Mouse (Mus musculus) left cerebral cortex, postnatal 36 days (tissue): ENCODE data around the gene Gm5039. TPM values are rescaled to one million over a fixed set of nuclear protein-coding genes. Genes with fewer than 3 reads are reported as not detected.
"Not testable (repeated sequence)": the region's sequence is repeated elsewhere in the genome, so short reads cannot be mapped to it uniquely, and the experiment has no call there.

Experiments used
- DNase-seq, 2 experiments: peaks; one replicate each; pipeline ENCODE4 v3.0.0; 2021 to 2022; ENCODE audit warnings: low spot score in 2 of 2, mixed read lengths in 1 of 2
- intact Hi-C: fragments of 180-260 bp; cut with DNase I; formaldehyde crosslinking; loops from one replicate; pipeline ENCODE4 v1.15.1; 2025
- total RNA-seq, 2 experiments: library from RNA; stranded (reverse); gene quantifications; 2 replicates each; pipeline ENCODE4 v1.2.3; 2021

Gm5039 gene
- total RNA-seq, result not detected

GRCm38 (mm10) chr12:88323926-88324325, at the start of gene Gm5039:
Gene Gm5039 (minus strand): TSS chr12:88324026.
- intact Hi-C loops, result not testable (repeated sequence)

GRCm38 (mm10) chr12:88372018-88372417, 48.2 kb upstream of the Gm5039 start:
- intact Hi-C loops, result no loop called here
- no peak for DNase-seq

More at GRCm38 (mm10) chr12:88323926-88324325, at the start of gene Gm5039:
- DNase-seq, result not testable (repeated sequence)

- intact Hi-C loops, DNase-seq: not testable (repeated sequence)
Observed at GRCm38 (mm10) chr12:88370321-88370720, 46.5 kb upstream of the Gm5039 start.

GRCm38 (mm10) chr12:88369690-88370089, 45.9 kb upstream of the Gm5039 start:
- DNase-seq, intact Hi-C loops: not testable (repeated sequence)

GRCm38 (mm10) chr12:88368618-88369017, 44.8 kb upstream of the Gm5039 start:
- intact Hi-C loops, result no loop called here
- DNase-seq, result no peak

- no peak for DNase-seq
- intact Hi-C loops, result no loop called here
Observed at GRCm38 (mm10) chr12:88367673-88368072, 43.8 kb upstream of the Gm5039 start.

GRCm38 (mm10) chr12:88361120-88361445, 37.3 kb upstream of the Gm5039 start:
- intact Hi-C loops, result no loop called here
- DNase-seq, result no peak

- peak; percentile 91 to 94 for DNase-seq
Observed at GRCm38 (mm10) chr12:88360441-88361119, 36.8 kb upstream of the Gm5039 start, which contains the start of gene Adck1. Gene Adck1 (plus strand): TSS chr12:88360554.

GRCm38 (mm10) chr12:88354182-88354702, 30.4 kb upstream of the Gm5039 start:
- no peak for DNase-seq
- intact Hi-C loops, result no loop called here

More at GRCm38 (mm10) chr12:88360441-88361119, 36.8 kb upstream of the Gm5039 start, which contains the start of gene Adck1:
- intact Hi-C loops, result no loop called here

- DNase-seq, intact Hi-C loops: not testable (repeated sequence)
Observed at GRCm38 (mm10) chr12:88341286-88341685, 17.5 kb upstream of the Gm5039 start.

GRCm38 (mm10) chr12:88336662-88337413, 13.0 kb upstream of the Gm5039 start:
- intact Hi-C loops, DNase-seq: not testable (repeated sequence)

GRCm38 (mm10) chr12:88314556-88314955, 9.3 kb downstream of the Gm5039 start:
- intact Hi-C loops, result no loop called here

GRCm38 (mm10) chr12:88297171-88297570, 26.7 kb downstream of the Gm5039 start:
- intact Hi-C loops, result not testable (repeated sequence)

More at GRCm38 (mm10) chr12:88314556-88314955, 9.3 kb downstream of the Gm5039 start:
- DNase-seq, result no peak

GRCm38 (mm10) chr12:88293082-88293481, 30.7 kb downstream of the Gm5039 start:
- DNase-seq, intact Hi-C loops: not testable (repeated sequence)

More at GRCm38 (mm10) chr12:88297171-88297570, 26.7 kb downstream of the Gm5039 start:
- not testable (repeated sequence) for DNase-seq

GRCm38 (mm10) chr12:88285224-88285623, 38.6 kb downstream of the Gm5039 start:
- intact Hi-C loops, DNase-seq: not testable (repeated sequence)

- not testable (repeated sequence) for DNase-seq
Observed at GRCm38 (mm10) chr12:88274400-88274799, 49.4 kb downstream of the Gm5039 start, which contains the start of gene Gm5662. Gene Gm5662 (minus strand): TSS chr12:88274500.

More at GRCm38 (mm10) chr12:88274400-88274799, 49.4 kb downstream of the Gm5039 start, which contains the start of gene Gm5662:
- intact Hi-C loops, result not testable (repeated sequence)
